Mouse (Mus musculus) heart, adult 2 months (tissue): Measurements from ENCODE around the gene Crybg1. TPM values are rescaled to one million over a fixed set of nuclear protein-coding genes. Genes with fewer than 3 reads are reported as not detected.
A peak's percentile ranks its signal among the peaks of the same experiment; 100 is the strongest.

Experiments
- DNase-seq, 2 experiments: peaks; one replicate each; pipeline ENCODE4 v3.0.0; 2021
- H3K27ac ChIP-seq: fragments of 200-600 bp; 2 replicates; pipeline ENCODE4 v1.8.1; 2022
- H3K27me3 ChIP-seq: fragments of 200-500 bp; 2 replicates; pipeline ENCODE4 v1.6.1; 2012; ENCODE audit warnings: mild to moderate bottlenecking, low read length, inconsistent platforms, mixed read lengths; ENCODE audit not compliant: control insufficient read depth, insufficient read depth
- H3K36me3 ChIP-seq: fragments of 200-500 bp; 2 replicates; pipeline ENCODE4 v1.6.1; 2012; ENCODE audit warnings: low read length, inconsistent platforms; ENCODE audit not compliant: control insufficient read depth, insufficient read depth
- H3K4me1 ChIP-seq: fragments of 200-500 bp; 2 replicates; pipeline ENCODE4 v1.6.1; 2011; ENCODE audit warnings: low read length; ENCODE audit not compliant: control insufficient read depth, insufficient read depth
- H3K4me3 ChIP-seq: fragments of 200-600 bp; 2 replicates; pipeline ENCODE4 v1.8.1; 2022
- H3K79me2 ChIP-seq: fragments of 200-500 bp; replicated peaks from 2 replicates; pipeline ENCODE4 v1.6.1; 2012; ENCODE audit warnings: mild to moderate bottlenecking, inconsistent platforms, low read length, moderate library complexity, mixed read lengths; ENCODE audit not compliant: control insufficient read depth, insufficient read depth
- H3K9ac ChIP-seq: fragments of 200-500 bp; 2 replicates; pipeline ENCODE4 v1.6.1; 2012; ENCODE audit warnings: low read depth, mild to moderate bottlenecking, control low read depth, inconsistent platforms, low read length, mixed read lengths
- CTCF ChIP-seq: fragments of 200-600 bp; IDR thresholded peaks from 2 replicates; pipeline ENCODE4 v1.8.1; 2022; ENCODE audit warnings: antibody characterized with exemption, mild to moderate bottlenecking, moderate library complexity
- EP300 ChIP-seq: fragments of 200-500 bp; IDR thresholded peaks from 2 replicates; pipeline ENCODE4 v1.6.1; 2011; ENCODE audit warnings: low read depth, low read length, control low read depth; ENCODE audit not compliant: insufficient read depth
- POLR2A ChIP-seq: fragments of 200-500 bp; IDR thresholded peaks from 2 replicates; pipeline ENCODE4 v1.6.1; 2011; ENCODE audit warnings: mild to moderate bottlenecking, low read depth, low read length, control low read depth; ENCODE audit not compliant: insufficient read depth
- WGBS: fragments of 180-500 bp; shearing (Covaris S2); methylation state at CpG from one replicate; pipeline ENCODE4 v1.1.7; 2018; 5-methylcytosine and 5-hydroxymethylcytosine counted together
- intact Hi-C: fragments of 180-260 bp; cut with DNase I; formaldehyde crosslinking; loops from one replicate; pipeline ENCODE4 v1.15.1; 2025
- long read RNA-seq: library from polyadenylated mRNA; stranded (forward); transcript quantifications from one replicate; pipeline ENCODE4 v2.0.0, GENCODE M21; 2021
- polyA plus RNA-seq: library from polyadenylated mRNA; depleted of rRNA; stranded (reverse); fragments of >200 nt; gene quantifications from 2 replicates; pipeline ENCODE4 v1.2.3, GENCODE M21; 2012; rRNA removed
- total RNA-seq, 2 experiments: library from RNA; stranded (reverse); gene quantifications; 2 replicates each; pipeline ENCODE4 v1.2.3; 2021

Gene Crybg1
- total RNA-seq (1 to 10 TPM; 2.8 to 2.9 TPM), polyA plus RNA-seq (1.1 and 1.3 TPM in 2 replicates)
- long read RNA-seq, full-length matches to known transcripts: 1 of 1 reads
- long read RNA-seq, partial matches to known transcripts: 0 of 1 reads
- long read RNA-seq, other reads (novel, unspliced or antisense): 0 of 1 reads

DNA sequence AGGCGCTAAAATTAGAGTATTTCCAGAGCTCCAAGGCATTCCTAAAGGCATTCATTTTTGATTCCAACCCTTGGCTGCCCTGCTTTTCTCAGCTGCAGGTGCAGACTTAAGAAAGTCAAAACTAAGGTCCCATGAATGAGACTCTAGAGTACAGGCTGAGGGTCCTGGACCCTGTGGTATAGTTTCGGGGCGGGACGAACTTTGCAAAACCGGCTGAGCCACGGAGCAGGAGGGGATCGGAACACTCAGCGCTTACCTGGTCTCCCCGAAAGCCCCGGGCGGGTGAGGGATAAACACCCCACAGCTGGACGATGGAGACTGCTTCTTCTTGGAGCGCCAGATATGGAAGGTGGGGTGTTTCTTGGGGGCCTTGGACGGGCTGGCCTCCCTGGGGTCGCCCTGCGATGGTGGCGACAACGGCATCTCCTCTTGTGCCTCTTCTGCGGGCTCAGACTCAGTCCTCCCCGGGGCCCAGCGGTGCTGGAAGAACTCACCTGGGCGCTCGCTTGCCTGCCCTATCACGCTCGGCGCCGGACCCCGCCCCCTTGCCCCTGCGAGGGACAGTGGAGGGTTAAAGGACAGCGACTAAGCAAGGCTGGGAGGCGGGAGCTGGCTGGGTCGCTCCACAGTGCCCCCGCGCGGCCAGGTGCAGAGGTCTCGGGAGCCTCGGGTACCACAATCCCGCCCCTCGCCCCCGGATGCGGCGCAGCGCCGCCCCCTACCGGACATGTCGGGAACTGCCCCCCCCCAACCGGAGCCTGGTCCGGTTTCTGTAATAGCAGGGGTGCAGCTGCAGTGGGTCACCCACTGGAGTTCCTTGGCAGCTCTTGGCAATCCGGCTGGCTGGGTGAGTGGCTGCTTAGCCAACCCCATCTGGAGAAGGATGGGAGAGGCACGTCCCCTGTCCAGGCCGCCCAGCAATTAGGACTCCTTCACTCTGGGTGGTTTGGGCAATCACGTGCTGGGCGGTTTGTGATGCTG is at the start of gene Crybg1:
TSS of gene Crybg1 (minus strand) at position 517 of the 981 bp plus-strand sequence.
- Histone ChIP-seq H3K9ac (no peak within 1 kb of the TSS), H3K79me2 (no peaks in the 10 kb centered on the region), H3K4me3 (no peak within 1 kb of the TSS), H3K36me3 (no peaks in the 10 kb centered on the region), H3K27ac (no peak within 1 kb of the TSS), H3K27me3 (no peaks in the 10 kb centered on the region), H3K4me1 (no peaks in the 10 kb centered on the region)
- TF ChIP-seq POLR2A (no peak), CTCF (peak; percentile 79)
- DNase-seq: peak; percentile 11 to 45
- WGBS: 8% methylated on average over 52 of the region's 53 CpGs
- intact Hi-C loops: no loop called here

- H3K36me3 ChIP-seq: no peaks in the 10 kb centered on the region
- TF ChIP-seq CTCF: peak; percentile 87
- TF ChIP-seq POLR2A: no peak
- no peak for TF ChIP-seq EP300
- H3K79me2 ChIP-seq: no peaks in the 10 kb centered on the region
- no peaks in the 10 kb centered on the region for H3K27me3 ChIP-seq
- H3K27ac ChIP-seq: no peak overlapping the region
- DNase-seq: no peak
- WGBS: 0% methylated on average over 1 of the region's 1 CpGs
- no peak overlapping the region for H3K9ac ChIP-seq
- intact Hi-C loops: no loop called here
- H3K4me1 ChIP-seq: no peaks in the 10 kb centered on the region
- no peak overlapping the region for H3K4me3 ChIP-seq
Observed at GRCm38 (mm10) chr10:44177365-44177764, 28.7 kb upstream of the Crybg1 start.

DNA sequence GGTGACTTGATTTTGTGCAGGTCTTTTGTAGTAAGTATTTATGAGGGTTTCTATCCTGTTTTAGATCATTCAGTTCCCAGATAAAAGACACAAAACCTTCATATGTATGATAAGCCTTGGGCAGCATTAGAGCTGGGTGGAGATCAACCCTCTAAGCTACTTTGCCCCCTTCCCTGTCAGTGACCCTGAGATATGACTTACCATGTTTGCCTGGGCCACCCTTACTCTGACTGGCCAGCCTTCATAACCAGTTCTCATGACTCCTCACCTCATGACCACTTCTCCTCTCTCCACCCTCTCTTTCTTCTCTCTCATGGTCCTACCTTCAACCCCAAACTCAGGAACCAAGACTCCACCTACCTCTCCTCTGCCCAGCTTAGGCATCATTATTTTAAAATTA is 27.9 kb upstream of the Crybg1 start:
- intact Hi-C loops: no loop called here

DNA sequence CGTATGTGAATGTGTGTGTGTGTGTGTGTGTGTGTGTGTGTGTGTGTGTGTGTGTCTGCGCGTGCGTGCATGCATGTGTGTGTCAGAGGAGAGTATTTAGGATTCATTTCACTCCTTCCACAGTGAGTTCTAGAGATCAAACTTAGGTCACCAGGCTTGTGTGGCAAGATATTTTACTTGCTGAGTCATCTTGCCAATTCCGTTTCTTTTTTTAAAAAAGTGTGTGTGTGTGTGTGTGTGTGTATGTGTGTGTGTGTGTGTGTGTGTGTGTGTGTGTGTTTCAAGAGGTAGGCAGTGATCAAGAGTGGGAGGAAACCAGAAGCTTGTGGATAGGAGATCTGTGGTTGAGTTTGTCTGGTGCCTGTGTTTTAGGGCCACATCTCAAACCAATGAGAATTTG is 27.5 kb upstream of the Crybg1 start:
- H3K27ac ChIP-seq: no peak overlapping the region
- no peaks in the 10 kb centered on the region for H3K79me2 ChIP-seq
- 80% methylated on average over 5 of the region's 5 CpGs for WGBS
- intact Hi-C loops: no loop called here
- H3K36me3 ChIP-seq: no peaks in the 10 kb centered on the region
- no peak overlapping the region for H3K4me3 ChIP-seq
- no peak for DNase-seq
- TF ChIP-seq EP300 (no peak), POLR2A (no peak), CTCF (no peak)
- H3K9ac ChIP-seq: no peak overlapping the region
- no peaks in the 10 kb centered on the region for H3K27me3 ChIP-seq
- no peaks in the 10 kb centered on the region for H3K4me1 ChIP-seq

More for the DNA sequence above, 27.9 kb upstream of the Crybg1 start:
- Histone ChIP-seq H3K79me2 (no peaks in the 10 kb centered on the region), H3K4me1 (no peaks in the 10 kb centered on the region), H3K4me3 (no peak overlapping the region), H3K9ac (no peak overlapping the region), H3K27ac (no peak overlapping the region), H3K27me3 (no peaks in the 10 kb centered on the region), H3K36me3 (no peaks in the 10 kb centered on the region)
- no peak for TF ChIP-seq POLR2A
- no peak for TF ChIP-seq CTCF
- TF ChIP-seq EP300: no peak
- no peak for DNase-seq

DNA sequence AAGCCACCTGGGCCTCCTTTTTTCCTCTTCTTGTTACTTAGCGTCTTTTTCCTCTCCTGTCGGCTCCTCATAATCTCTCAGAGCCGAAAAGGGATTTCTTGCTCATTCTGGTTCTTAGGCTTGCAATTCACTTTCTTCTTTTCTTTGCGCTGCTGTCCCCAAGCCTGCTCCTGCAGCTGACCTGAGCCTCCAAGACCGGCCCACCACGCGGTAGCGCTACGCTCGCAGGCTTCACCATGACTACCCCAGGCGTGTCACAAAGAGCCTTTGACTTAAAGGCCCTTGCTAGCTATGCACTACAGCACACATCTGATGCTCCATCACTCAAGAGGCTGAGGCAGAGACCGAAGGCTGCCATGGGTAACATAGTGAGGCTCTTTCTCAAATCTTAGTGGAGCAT is 21.5 kb upstream of the Crybg1 start:
- no peak for DNase-seq
- H3K4me3 ChIP-seq: no peak overlapping the region
- H3K27me3 ChIP-seq: no peaks in the 10 kb centered on the region
- 88% methylated on average over 12 of the region's 12 CpGs for WGBS
- no peak overlapping the region for H3K9ac ChIP-seq
- no peak overlapping the region for H3K27ac ChIP-seq
- no peak for TF ChIP-seq CTCF
- no peak for TF ChIP-seq EP300
- no peak for TF ChIP-seq POLR2A
- no peaks in the 10 kb centered on the region for H3K4me1 ChIP-seq
- intact Hi-C loops: no loop called here
- no peaks in the 10 kb centered on the region for H3K79me2 ChIP-seq
- H3K36me3 ChIP-seq: no peaks in the 10 kb centered on the region

- no peak overlapping the region for H3K9ac ChIP-seq
- H3K4me1 ChIP-seq: no peaks in the 10 kb centered on the region
- TF ChIP-seq EP300 (no peak), CTCF (no peak), POLR2A (no peak)
- H3K4me3 ChIP-seq: no peak overlapping the region
- no peaks in the 10 kb centered on the region for H3K36me3 ChIP-seq
- WGBS: 43% methylated on average over 5 of the region's 5 CpGs
- no peak for DNase-seq
- no peaks in the 10 kb centered on the region for H3K79me2 ChIP-seq
- no peaks in the 10 kb centered on the region for H3K27me3 ChIP-seq
- intact Hi-C loops: no loop called here
- H3K27ac ChIP-seq: no peak overlapping the region
Observed at GRCm38 (mm10) chr10:44167061-44167460, 18.4 kb upstream of the Crybg1 start.
